8 mouse cellular contexts compared by ENCODE assay signal in genomic region chr4:85205636-85206211, GRCm38 (mm10). TPM values are rescaled to one million over a fixed set of nuclear protein-coding genes. Genes with fewer than 3 reads are reported as not detected.
DNase-seq lines count a peak whose midpoint lies in the region; ATAC-seq and TF ChIP-seq lines count a peak whose summit lies in the region.

No protein-coding gene starts in this region.

- no peak for DNase-seq in lung, adult 2 months
- DNase-seq in lung, postnatal 25 days (ENCODE audit: low spot score), result no peak
- DNase-seq in cerebellum, postnatal 25 days, result peak; percentile 82 to 83
- DNase-seq in kidney, postnatal 25 days, result peak; percentile 47 to 68
- DNase-seq in midbrain, embryonic 11.5 days (ENCODE audit: low spot score, missing footprints), result peak; percentile 90
- no peak for DNase-seq in urinary bladder, postnatal 10 days (ENCODE audit: low spot score)

- H3K9ac ChIP-seq in heart, embryonic 15.5 days, result peak overlapping the region; percentile 56
- peak overlapping the region; percentile 68 for H3K9ac ChIP-seq in midbrain, embryonic 11.5 days (ENCODE audit: low read length)
- peak overlapping the region; percentile 34 for H3K9ac ChIP-seq in stomach, embryonic 14.5 days (replicated peaks; ENCODE audit: low read depth, low read length)

- TF ChIP-seq POLR2A in lung, adult 2 months (IDR thresholded peaks at IDR 0.05; ENCODE audit: borderline replicate concordance, extremely low read depth, low read depth, low read length), result no peak

- H3K4me2 ChIP-seq in heart, embryonic 15.5 days, result peak overlapping the region; percentile 99
- H3K4me2 ChIP-seq in midbrain, embryonic 11.5 days, result peak overlapping the region; percentile 97
- H3K4me2 ChIP-seq in stomach, embryonic 14.5 days (replicated peaks; ENCODE audit: low read depth, low read length), result peak overlapping the region; percentile 97

- peaks cover 53% of the 10 kb centered on the region for H3K27me3 ChIP-seq in heart, embryonic 15.5 days
- peaks cover 30% of the 10 kb centered on the region for H3K27me3 ChIP-seq in midbrain, embryonic 11.5 days (ENCODE audit: control insufficient read depth, insufficient read depth, low read length)
- H3K27me3 ChIP-seq in stomach, embryonic 14.5 days (ENCODE audit: control insufficient read depth, insufficient read depth, low read length), result peaks cover 10% of the 10 kb centered on the region; the same call in 1 of the 2 replicates

- no peak for TF ChIP-seq CTCF in lung, adult 2 months (IDR thresholded peaks at IDR 0.05; ENCODE audit: insufficient read depth, low read length)

- H3K9me3 ChIP-seq in heart, embryonic 15.5 days (replicated peaks), result no peaks in the 10 kb centered on the region
- no peaks in the 10 kb centered on the region for H3K9me3 ChIP-seq in midbrain, embryonic 11.5 days (ENCODE audit: control insufficient read depth, low read length)
- no peaks in the 10 kb centered on the region for H3K9me3 ChIP-seq in stomach, embryonic 14.5 days (ENCODE audit: control insufficient read depth, low read depth, low read length)

- no peaks in the 10 kb centered on the region for H3K36me3 ChIP-seq in heart, embryonic 15.5 days
- no peaks in the 10 kb centered on the region for H3K36me3 ChIP-seq in midbrain, embryonic 11.5 days (ENCODE audit: control insufficient read depth, insufficient read depth, low read length)
- no peaks in the 10 kb centered on the region for H3K36me3 ChIP-seq in stomach, embryonic 14.5 days (ENCODE audit: control insufficient read depth, insufficient read depth, low read length)

- 2% methylated on average over 43 of the region's 43 CpGs for WGBS in lung, adult 2 months
- WGBS in heart, embryonic 15.5 days, result under 1% methylated on average over 43 of the region's 43 CpGs
- WGBS in midbrain, embryonic 11.5 days, result under 1% methylated on average over 43 of the region's 43 CpGs
- WGBS in stomach, embryonic 14.5 days, result 1% methylated on average over 43 of the region's 43 CpGs

- 0 out of 2 replicates have a peak, but pooled peaks cover 2% of the 10 kb centered on the region for H3K4me1 ChIP-seq in lung, adult 2 months (ENCODE audit: control insufficient read depth, insufficient read depth, low read length)
- peaks cover 12% of the 10 kb centered on the region for H3K4me1 ChIP-seq in heart, embryonic 15.5 days (replicated peaks)
- no peaks in the 10 kb centered on the region for H3K4me1 ChIP-seq in midbrain, embryonic 11.5 days (ENCODE audit: control insufficient read depth, insufficient read depth, low read length)
- H3K4me1 ChIP-seq in stomach, embryonic 14.5 days (ENCODE audit: control insufficient read depth, insufficient read depth, low read length), result 0 out of 2 replicates have a peak, but pooled peaks cover 2% of the 10 kb centered on the region

- ATAC-seq in heart, embryonic 15.5 days (replicated peaks; ENCODE audit: insufficient number of reproducible peaks, insufficient read depth, low FRiP score, low read depth), result no peak
- peak; percentile 85 for ATAC-seq in midbrain, embryonic 11.5 days (ENCODE audit: low FRiP score)
- ATAC-seq in stomach, embryonic 14.5 days (ENCODE audit: insufficient number of reproducible peaks, insufficient read depth, low FRiP score, low read depth), result peak; percentile 47

- no peak overlapping the region for H3K27ac ChIP-seq in heart, embryonic 15.5 days
- H3K27ac ChIP-seq in midbrain, embryonic 11.5 days (ENCODE audit: low read depth, low read length), result no peak overlapping the region
- no peak overlapping the region for H3K27ac ChIP-seq in stomach, embryonic 14.5 days (ENCODE audit: low read length)

- H3K4me3 ChIP-seq in lung, adult 2 months (replicated peaks; ENCODE audit: extremely low read depth, low read depth, low read length), result peak overlapping the region; percentile 70
- H3K4me3 ChIP-seq in heart, embryonic 15.5 days, result peak overlapping the region; percentile 74
- peak overlapping the region; percentile 75 for H3K4me3 ChIP-seq in midbrain, embryonic 11.5 days (ENCODE audit: low read depth, low read length)
- H3K4me3 ChIP-seq in stomach, embryonic 14.5 days (ENCODE audit: low read depth, low read length), result peak overlapping the region; percentile 74

RNA-seq across cellular contexts. Expression of gene Sh3gl2, which starts 0.8 kb away (rescaled TPM):
- polyA plus RNA-seq in lung, adult 2 months (2012; rRNA removed), result 1.7 and 2.9 TPM in 2 replicates
- polyA plus RNA-seq in heart, embryonic 15.5 days (2015; fragmentation: Nextera tagmentation; extraction: Ambion mirVana), result 0.60 and 1.4 TPM in 2 replicates
- 8.4 and 10.3 TPM in 2 replicates for polyA plus RNA-seq in midbrain, embryonic 11.5 days (2014; fragmentation: Nextera tagmentation; extraction: Ambion mirVana)
- 11.2 and 13.6 TPM in 2 replicates for polyA plus RNA-seq in stomach, embryonic 14.5 days (2014; fragmentation: Nextera tagmentation; extraction: Ambion mirVana)

Comparison
In these comparisons a context has a peak if more than half of its experiments do, and no peak if none do; other contexts are left out.
1. DNase-seq: peak in cerebellum, postnatal 25 days (2 of 2), kidney, postnatal 25 days (2 of 2) and midbrain, embryonic 11.5 days (single experiment); none in lung, adult 2 months (single experiment), lung, postnatal 25 days (single experiment) and urinary bladder, postnatal 10 days (single experiment).
2. Peak in every context shown above with its lines, with median percentiles within 50 percentile points of each other: H3K4me3 ChIP-seq, H3K4me2 ChIP-seq and H3K9ac ChIP-seq.